Mouse (Mus musculus) neural tube, embryonic 13.5 days (tissue): ENCODE measurements around the gene Gm12166. TPM values are rescaled to one million over a fixed set of nuclear protein-coding genes. Genes with fewer than 3 reads are reported as not detected.
"Not testable (repeated sequence)": the region's sequence is repeated elsewhere in the genome, so short reads cannot be mapped to it uniquely, and the experiment has no call there.

ENCODE experiments used
- ATAC-seq: fragments of 200-750 bp; cut with Nextera tagmentation; 2 replicates; pipeline ENCODE4 v1.8.0; 2017; ENCODE audit warnings: low read depth, mild to moderate bottlenecking, moderate TSS enrichment, moderate library complexity
- H3K27ac ChIP-seq: fragments of 300-500 bp; sonication (generic); replicated peaks from 2 replicates; pipeline ENCODE4 v1.5.1; 2015; ENCODE audit warnings: moderate library complexity, mild to moderate bottlenecking, inconsistent platforms
- H3K27me3 ChIP-seq: fragments of 300-500 bp; sonication (generic); 2 replicates; pipeline ENCODE4 v1.6.1; 2015; ENCODE audit warnings: mild to moderate bottlenecking, inconsistent platforms
- H3K36me3 ChIP-seq: fragments of 300-500 bp; sonication (generic); 2 replicates; pipeline ENCODE4 v1.6.1; 2015; ENCODE audit warnings: mild to moderate bottlenecking, inconsistent platforms
- H3K4me1 ChIP-seq: fragments of 300-500 bp; sonication (generic); replicated peaks from 2 replicates; pipeline ENCODE4 v1.6.1; 2015; ENCODE audit warnings: inconsistent platforms
- H3K4me2 ChIP-seq: fragments of 300-500 bp; sonication (generic); 2 replicates; pipeline ENCODE4 v1.6.1; 2015; ENCODE audit warnings: inconsistent platforms, mild to moderate bottlenecking, moderate library complexity
- H3K4me3 ChIP-seq: fragments of 300-500 bp; sonication (generic); 2 replicates; pipeline ENCODE4 v1.5.1; 2015; ENCODE audit warnings: mild to moderate bottlenecking, inconsistent platforms
- H3K9ac ChIP-seq: fragments of 300-500 bp; sonication (generic); 2 replicates; pipeline ENCODE4 v1.6.1; 2015; ENCODE audit warnings: moderate library complexity, mild to moderate bottlenecking, inconsistent platforms
- H3K9me3 ChIP-seq: fragments of 300-500 bp; sonication (generic); 2 replicates; pipeline ENCODE4 v1.6.1; 2016; ENCODE audit warnings: inconsistent platforms
- WGBS: fragments of 180-500 bp; shearing (Covaris S2); methylation state at CpG from one replicate; pipeline ENCODE4 v1.1.7; 2015; 5-methylcytosine and 5-hydroxymethylcytosine counted together
- polyA plus RNA-seq: library from polyadenylated mRNA; unstranded; fragments of >200 nt; fragmentation: Nextera tagmentation; extraction: Ambion mirVana; gene quantifications from 2 replicates; pipeline ENCODE4 v1.2.1, GENCODE M21; 2015

Gm12166 gene
- polyA plus RNA-seq = 6.6 and 7.2 TPM in 2 replicates

DNA sequence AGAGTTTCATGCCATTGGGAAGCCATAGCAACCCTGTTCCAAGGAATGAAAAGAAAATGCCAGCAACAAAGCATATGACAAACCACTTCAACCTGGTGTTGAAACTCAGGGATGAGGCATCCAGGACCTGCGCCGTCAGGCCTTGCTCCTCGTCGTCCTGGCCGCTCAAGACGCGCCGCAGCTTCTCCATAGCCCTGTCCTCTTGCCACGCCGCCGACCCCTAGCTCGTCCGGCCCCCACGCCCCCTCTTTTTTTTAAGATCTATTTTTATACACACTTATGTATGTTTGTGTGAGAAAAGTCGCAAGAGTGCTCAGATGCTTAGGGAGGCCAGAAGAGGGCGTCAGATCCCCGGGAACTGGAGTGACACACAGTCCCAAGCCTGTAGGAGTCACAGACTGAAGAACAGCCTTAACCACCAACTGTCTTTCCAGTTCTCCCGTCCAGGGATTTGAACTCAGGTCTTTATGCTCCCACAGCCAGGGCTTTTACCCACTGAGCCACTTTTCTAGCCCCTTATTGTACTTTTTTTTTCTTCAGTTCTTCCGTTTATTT, at the start of gene Gm12166:
Gene Gm12166, minus strand, starts transcription at position 217 of the 555 bp plus-strand sequence.
- not testable (repeated sequence) for H3K36me3 ChIP-seq, H3K27ac ChIP-seq, H3K4me3 ChIP-seq, H3K9me3 ChIP-seq, H3K27me3 ChIP-seq, H3K4me2 ChIP-seq, ATAC-seq, H3K9ac ChIP-seq
- H3K4me1 ChIP-seq = peaks cover 17% of the 10 kb centered on the region
- WGBS = 26% methylated on average over 19 of the region's 19 CpGs

DNA sequence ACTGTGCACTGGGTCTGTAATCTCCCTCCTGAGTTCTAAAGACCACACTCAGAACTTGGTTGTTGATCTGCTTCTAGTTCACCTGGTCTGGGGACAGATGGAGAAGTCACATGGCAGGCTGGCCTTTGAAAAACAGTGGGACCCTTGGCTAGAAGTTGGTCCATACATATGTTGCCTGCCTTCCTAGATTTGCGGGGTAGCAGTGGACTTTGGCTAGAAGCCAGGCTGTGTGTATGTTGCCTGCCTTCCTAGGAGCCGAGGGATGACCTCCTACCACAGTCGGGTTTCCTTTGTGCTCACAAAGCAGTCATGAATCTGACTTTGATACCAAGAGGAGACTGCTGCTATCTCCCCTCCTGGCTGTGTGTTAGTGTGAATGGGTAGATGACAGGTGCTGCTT, 44.9 kb upstream of the Gm12166 start:
- no peak overlapping the region for H3K4me3 ChIP-seq
- H3K9ac ChIP-seq = no peak overlapping the region
- H3K9me3 ChIP-seq = no peaks in the 10 kb centered on the region
- peaks cover 54% of the 10 kb centered on the region for H3K36me3 ChIP-seq
- ATAC-seq = no peak
- H3K4me2 ChIP-seq = no peak overlapping the region
- H3K27me3 ChIP-seq = no peaks in the 10 kb centered on the region
- 79% methylated on average over 3 of the region's 3 CpGs for WGBS
- H3K27ac ChIP-seq = no peak overlapping the region
- H3K4me1 ChIP-seq = peaks cover 11% of the 10 kb centered on the region

DNA sequence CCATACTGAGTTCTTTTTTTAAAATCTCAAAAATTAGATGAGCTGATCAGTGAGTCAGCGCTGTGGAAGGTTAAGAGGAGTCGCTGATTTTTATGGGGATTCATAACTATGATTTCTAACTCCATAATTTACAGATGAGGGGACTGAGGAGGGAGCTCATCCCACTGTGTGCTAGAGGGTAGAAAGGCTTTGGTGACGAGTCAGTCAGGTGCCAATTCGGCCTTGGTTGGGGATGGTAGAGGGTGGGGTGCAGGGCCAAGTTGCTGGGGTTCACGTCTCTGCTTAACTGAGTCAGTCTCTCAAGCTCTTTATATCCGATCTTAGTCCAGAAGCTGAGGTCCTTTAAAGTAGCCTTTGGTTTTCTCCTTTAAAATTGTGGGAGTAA, 44.1 kb upstream of the Gm12166 start:
- Histone ChIP-seq H3K4me3 (no peak overlapping the region), H3K36me3 (peaks cover 46% of the 10 kb centered on the region), H3K27ac (no peak overlapping the region), H3K27me3 (no peaks in the 10 kb centered on the region), H3K4me2 (no peak overlapping the region), H3K4me1 (peaks cover 19% of the 10 kb centered on the region), H3K9me3 (no peaks in the 10 kb centered on the region), H3K9ac (no peak overlapping the region)
- WGBS = 84% methylated on average over 6 of the region's 6 CpGs
- ATAC-seq = no peak

DNA sequence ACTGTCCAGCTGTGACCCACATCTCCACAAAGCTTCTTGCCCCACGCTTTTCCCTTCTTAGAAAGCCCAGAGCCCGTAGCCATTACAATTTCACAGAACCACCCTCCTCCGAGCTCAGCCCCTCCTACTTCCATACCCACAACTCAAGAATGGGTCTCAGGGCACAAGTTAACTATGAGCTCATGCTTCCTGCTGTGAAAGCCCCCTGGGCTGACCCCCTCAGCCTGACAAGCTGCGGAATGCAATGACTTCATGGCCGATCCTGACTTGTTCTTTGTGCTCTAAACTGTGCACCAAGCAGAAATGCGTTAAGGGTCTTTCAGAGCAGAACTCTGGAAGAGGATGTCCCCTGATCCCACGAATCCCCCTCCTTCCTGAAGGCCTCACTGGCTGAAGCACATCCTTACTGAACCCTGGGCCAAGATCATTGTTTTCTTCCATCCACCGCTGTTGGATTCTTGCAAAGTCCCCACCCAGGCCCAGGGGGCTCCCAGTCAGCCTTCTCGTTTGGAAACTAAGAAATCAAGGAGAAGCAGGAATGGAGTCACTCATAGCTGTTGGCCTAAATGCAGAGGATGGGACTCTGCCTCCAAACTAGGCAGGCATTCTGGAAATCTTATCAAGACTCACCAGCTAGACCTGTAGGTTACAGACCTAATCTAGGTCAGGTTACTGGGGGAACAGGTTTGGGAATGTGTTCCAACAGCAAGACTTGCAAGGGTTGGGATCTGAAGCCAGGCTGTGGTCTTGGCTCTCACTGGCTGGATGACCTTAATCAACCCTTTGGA, 43.5 kb upstream of the Gm12166 start:
- Histone ChIP-seq H3K9ac (no peak overlapping the region), H3K9me3 (no peaks in the 10 kb centered on the region), H3K4me1 (peaks cover 25% of the 10 kb centered on the region), H3K4me3 (no peak overlapping the region), H3K27me3 (no peaks in the 10 kb centered on the region), H3K36me3 (peaks cover 41% of the 10 kb centered on the region), H3K4me2 (no peak overlapping the region), H3K27ac (0 out of 2 replicates have a peak overlapping the region, but pooled peaks have one; percentile 9)
- WGBS = 69% methylated on average over 9 of the region's 9 CpGs
- ATAC-seq = no peak

DNA sequence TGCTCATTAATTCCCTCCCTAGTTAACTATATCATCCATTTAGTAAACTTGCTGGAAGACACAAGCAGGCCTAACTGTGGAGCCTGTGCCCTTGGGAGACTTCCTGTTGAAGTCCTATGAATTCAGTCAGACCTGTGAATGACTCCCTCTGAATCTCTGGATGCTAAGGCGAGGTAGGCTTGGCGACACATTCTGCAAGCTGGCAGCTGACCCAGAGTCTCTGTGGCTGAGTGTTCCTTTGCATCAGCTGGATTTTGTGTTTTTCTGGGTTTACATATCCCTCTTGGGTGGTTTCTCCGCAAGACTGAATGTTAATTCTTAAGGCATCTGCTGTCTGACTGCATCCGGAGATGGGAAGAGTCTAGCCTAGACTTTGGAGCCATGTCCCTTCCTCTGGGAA, 40.0 kb upstream of the Gm12166 start:
- H3K27me3 ChIP-seq = no peaks in the 10 kb centered on the region
- H3K9me3 ChIP-seq = no peaks in the 10 kb centered on the region
- 80% methylated on average over 4 of the region's 4 CpGs for WGBS
- peaks cover 21% of the 10 kb centered on the region for H3K36me3 ChIP-seq
- no peak for ATAC-seq
- H3K27ac ChIP-seq = peak overlapping the region; percentile 18; the same call in 1 of the 2 replicates
- no peak overlapping the region for H3K4me3 ChIP-seq
- H3K4me1 ChIP-seq = peaks cover 28% of the 10 kb centered on the region
- H3K4me2 ChIP-seq = no peak overlapping the region
- no peak overlapping the region for H3K9ac ChIP-seq

DNA sequence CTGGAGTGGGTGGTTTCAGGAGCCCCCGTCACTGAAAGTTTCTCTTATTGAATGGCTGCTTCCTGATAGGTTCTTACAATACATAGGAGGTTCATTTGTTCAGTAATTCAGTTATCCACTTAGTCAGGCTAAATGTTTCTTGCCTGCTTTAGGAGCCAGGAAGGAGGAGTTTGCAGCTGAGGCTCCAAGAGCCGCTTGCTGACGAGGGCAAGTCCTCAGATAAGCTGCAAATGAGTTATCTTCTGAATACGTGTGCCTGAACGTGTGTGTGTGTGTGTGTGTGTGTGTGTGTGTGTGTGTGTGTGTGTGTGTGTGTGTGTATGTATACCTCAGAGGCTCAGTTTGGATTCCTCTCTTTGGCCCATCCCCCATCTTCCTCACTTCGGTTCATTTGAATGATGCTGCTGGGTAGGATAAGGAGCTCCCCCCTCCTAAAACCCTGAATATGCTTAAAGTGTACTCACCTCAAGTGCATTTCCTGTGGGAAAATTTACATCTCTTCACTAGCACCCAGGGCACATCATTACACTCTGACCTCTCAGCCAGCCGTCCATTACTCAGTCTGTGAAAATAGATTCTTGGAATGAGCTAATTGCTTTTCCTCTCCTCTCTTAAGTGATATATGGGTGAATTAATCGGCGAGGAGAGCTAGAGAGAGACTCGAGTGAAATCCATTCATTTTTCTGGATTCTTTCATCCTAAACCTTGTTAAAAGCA, 39.0 kb upstream of the Gm12166 start:
- Histone ChIP-seq H3K9me3 (no peaks in the 10 kb centered on the region), H3K9ac (no peak overlapping the region), H3K4me3 (no peak overlapping the region), H3K27me3 (no peaks in the 10 kb centered on the region), H3K36me3 (peaks cover 21% of the 10 kb centered on the region), H3K4me2 (no peak overlapping the region), H3K4me1 (peaks cover 23% of the 10 kb centered on the region), H3K27ac (peak overlapping the region; percentile 43)
- 39% methylated on average over 10 of the region's 10 CpGs for WGBS
- ATAC-seq = peak; percentile 77

DNA sequence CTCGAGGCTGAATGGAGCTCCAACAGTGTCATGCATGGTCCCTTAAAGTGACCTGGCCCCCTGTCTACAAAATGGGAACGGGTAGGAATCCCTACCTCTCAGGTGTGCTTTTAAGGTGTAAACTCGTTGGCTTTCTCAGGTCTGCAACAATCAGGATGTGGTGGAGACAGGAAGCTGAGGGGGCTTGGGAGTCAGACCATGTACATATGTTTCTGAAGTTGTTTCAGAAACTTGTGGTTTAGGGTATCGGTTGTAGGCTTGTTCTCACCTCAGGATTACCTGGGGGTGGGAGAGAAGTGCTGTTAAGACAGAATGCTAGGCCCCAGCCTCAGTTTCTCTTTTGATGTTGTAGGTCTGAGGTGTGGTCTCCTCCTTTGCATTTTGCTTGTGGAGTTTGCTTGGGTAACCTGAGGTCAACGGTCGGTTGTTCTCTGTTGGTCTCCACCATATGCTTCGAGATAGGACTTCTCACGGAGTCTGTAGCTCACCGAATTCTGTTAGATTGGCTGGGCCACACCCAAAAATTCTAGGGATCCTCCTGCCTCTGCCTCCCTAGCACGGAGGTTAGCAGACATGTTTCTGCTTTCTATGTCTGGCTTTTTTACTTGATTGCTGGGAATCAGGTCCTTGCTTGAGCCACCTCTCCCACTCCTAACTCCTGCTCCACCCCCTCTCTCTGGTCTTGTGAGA, 38.1 kb upstream of the Gm12166 start:
- no peaks in the 10 kb centered on the region for H3K9me3 ChIP-seq
- ATAC-seq = no peak
- H3K4me1 ChIP-seq = peaks cover 23% of the 10 kb centered on the region
- H3K27ac ChIP-seq = peak overlapping the region; percentile 43; the same call in 1 of the 2 replicates
- H3K4me2 ChIP-seq = no peak overlapping the region
- H3K9ac ChIP-seq = no peak overlapping the region
- H3K27me3 ChIP-seq = no peaks in the 10 kb centered on the region
- H3K4me3 ChIP-seq = no peak overlapping the region
- WGBS = 95% methylated on average over 10 of the region's 10 CpGs
- peaks cover 16% of the 10 kb centered on the region for H3K36me3 ChIP-seq

DNA sequence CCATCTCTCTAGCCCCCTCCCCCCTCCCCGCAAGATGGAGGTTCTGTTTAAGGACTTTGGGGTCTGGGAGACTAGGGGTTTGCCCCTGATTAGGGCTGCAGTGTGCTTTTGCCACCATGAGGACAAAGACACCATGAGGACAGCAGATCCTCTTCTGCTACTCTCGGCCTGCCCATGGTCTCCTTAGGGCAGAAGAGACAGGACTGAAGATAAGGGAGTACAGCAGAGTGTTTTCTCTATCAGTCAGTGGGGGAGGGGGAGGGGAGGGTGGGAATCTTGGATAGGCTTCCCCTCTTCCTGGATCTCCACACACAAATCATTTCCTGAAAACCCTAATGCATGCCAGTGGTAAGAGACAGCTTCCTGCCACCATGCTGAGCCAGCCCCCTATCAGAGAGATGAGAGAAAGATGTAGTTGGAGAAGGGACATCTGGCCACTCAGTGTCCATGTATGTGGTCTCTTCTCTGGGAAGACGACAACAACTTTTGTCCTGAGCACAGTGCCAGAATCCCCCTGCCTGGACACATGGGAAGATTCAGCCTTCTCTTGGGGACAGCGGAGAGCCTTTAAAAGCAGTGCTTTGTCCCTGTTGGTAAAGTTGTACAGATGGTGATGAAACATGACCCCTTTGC, 37.1 kb upstream of the Gm12166 start:
- ATAC-seq = no peak

DNA sequence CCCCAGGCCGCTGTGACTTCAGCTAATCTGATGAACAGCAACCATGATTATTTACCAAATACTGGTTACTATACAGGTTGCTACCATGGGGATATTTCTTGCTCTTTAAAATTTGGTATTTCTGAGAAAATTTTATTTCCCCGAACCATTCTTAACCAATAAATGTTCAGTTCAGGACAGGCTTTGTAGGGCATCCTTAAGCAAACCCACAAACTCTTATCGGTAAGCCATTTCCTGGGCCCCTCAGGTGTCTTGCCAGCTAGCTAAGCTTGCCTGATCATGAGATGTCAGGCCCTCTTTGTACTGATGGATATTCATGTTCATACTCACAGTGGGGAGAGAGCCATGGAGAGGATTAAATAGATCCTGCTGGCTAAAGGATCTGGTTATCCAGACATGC, 34.3 kb upstream of the Gm12166 start:
- WGBS = 89% methylated on average over 3 of the region's 3 CpGs

More for the DNA sequence above, 37.1 kb upstream of the Gm12166 start:
- 0 out of 2 replicates have a peak, but pooled peaks cover 10% of the 10 kb centered on the region for H3K36me3 ChIP-seq
- no peak overlapping the region for H3K4me2 ChIP-seq
- H3K27ac ChIP-seq = 0 out of 2 replicates have a peak overlapping the region, but pooled peaks have one; percentile 0
- no peak overlapping the region for H3K4me3 ChIP-seq
- H3K4me1 ChIP-seq = peaks cover 29% of the 10 kb centered on the region
- H3K9ac ChIP-seq = no peak overlapping the region
- 77% methylated on average over 4 of the region's 4 CpGs for WGBS
- H3K27me3 ChIP-seq = no peaks in the 10 kb centered on the region
- no peaks in the 10 kb centered on the region for H3K9me3 ChIP-seq

DNA sequence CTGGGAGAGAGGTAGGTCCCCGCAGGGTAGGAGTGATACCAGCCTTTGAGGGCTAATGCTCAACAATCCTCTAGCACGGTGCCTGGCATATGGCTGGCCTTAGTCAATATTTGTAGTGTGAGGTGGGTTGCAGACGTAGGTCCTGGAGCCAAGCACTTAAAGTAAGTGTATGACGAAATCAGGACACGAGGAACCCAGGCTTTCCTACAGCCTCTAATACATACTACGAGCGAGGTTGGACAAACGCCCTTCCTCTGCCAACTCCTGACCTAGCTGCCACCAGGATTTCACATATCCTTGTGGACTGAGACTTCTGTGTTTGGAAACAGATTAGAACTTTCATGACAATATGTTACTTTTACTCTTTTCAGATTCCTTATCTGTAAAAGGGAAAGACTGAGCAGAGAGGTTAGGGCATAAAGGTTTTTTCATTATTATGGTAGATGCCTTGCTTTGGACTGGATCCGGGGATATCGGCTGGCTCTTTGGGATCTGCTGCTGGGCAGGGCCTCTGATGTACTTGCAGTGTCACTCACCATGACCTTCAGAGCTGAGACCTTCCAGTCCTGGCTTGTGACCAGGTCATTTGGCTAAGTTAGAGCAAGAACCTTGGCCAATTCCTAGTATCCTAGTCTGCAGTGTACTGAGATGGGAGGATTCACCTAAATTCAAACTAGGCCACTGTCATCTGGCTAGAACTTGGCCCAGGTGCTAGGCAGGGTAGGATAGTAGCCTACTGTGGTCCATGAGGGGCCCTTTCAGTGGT, 33.5 kb upstream of the Gm12166 start:
- no peaks in the 10 kb centered on the region for H3K9me3 ChIP-seq

More for the DNA sequence above, 34.3 kb upstream of the Gm12166 start:
- Histone ChIP-seq H3K9ac (no peak overlapping the region), H3K27me3 (no peaks in the 10 kb centered on the region), H3K9me3 (no peaks in the 10 kb centered on the region), H3K4me2 (no peak overlapping the region), H3K27ac (no peak overlapping the region), H3K4me1 (peaks cover 20% of the 10 kb centered on the region), H3K4me3 (no peak overlapping the region), H3K36me3 (0 out of 2 replicates have a peak, but pooled peaks cover 7% of the 10 kb centered on the region)
- ATAC-seq = no peak

DNA sequence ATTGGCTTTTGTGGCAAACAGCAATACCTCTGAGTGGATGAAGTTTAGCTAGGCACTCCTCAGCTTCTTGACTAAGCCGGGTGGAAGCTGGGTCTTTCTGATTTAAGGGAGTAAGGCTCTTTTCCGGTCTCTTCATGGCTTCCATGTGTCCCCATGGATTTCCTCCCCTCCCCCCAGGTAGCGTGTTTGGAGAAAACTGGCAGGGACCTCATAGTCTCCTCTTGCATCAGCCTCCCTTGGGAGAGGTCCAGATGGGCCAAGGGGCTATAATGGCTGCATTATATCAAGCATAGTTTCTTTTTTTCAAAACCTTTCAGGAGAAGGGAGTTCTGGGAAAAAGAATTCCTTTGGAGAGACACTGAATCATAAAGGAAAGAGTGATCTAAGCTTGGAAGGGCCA, 32.4 kb upstream of the Gm12166 start:
- H3K4me3 ChIP-seq = no peak overlapping the region
- H3K9ac ChIP-seq = no peak overlapping the region
- H3K36me3 ChIP-seq = 0 out of 2 replicates have a peak, but pooled peaks cover 7% of the 10 kb centered on the region
- no peaks in the 10 kb centered on the region for H3K9me3 ChIP-seq
- H3K4me2 ChIP-seq = no peak overlapping the region
- no peaks in the 10 kb centered on the region for H3K27me3 ChIP-seq
- H3K4me1 ChIP-seq = 0 out of 2 replicates have a peak, but pooled peaks cover 6% of the 10 kb centered on the region
- no peak for ATAC-seq
- WGBS = 74% methylated on average over 3 of the region's 3 CpGs
- no peak overlapping the region for H3K27ac ChIP-seq

More for the DNA sequence above, 33.5 kb upstream of the Gm12166 start:
- H3K4me2 ChIP-seq = no peak overlapping the region
- ATAC-seq = no peak
- H3K4me1 ChIP-seq = peaks cover 12% of the 10 kb centered on the region
- H3K27ac ChIP-seq = no peak overlapping the region
- WGBS = 91% methylated on average over 10 of the region's 10 CpGs
- H3K27me3 ChIP-seq = no peaks in the 10 kb centered on the region
- H3K4me3 ChIP-seq = no peak overlapping the region
- no peak overlapping the region for H3K9ac ChIP-seq
- H3K36me3 ChIP-seq = 0 out of 2 replicates have a peak, but pooled peaks cover 7% of the 10 kb centered on the region
